Mouse (Mus musculus) 3T3-L1 (cell line): ENCODE measurements around the gene Tubg1.
"Not testable (repeated sequence)": the region's sequence is repeated elsewhere in the genome, so short reads cannot be mapped to it uniquely, and the experiment has no call there.

Source experiments
- DNase-seq: peaks from one replicate; pipeline ENCODE4 v3.0.0-alpha.2; 2015; ENCODE audit warnings: low read depth, low spot score

Tubg1 gene

GRCm38 (mm10) chr11:101098231-101098630, 21.5 kb upstream of the Tubg1 start:
- no peak for DNase-seq

GRCm38 (mm10) chr11:101103011-101103410, 16.7 kb upstream of the Tubg1 start:
- no peak for DNase-seq

- no peak for DNase-seq
Observed at GRCm38 (mm10) chr11:101109351-101109750, 10.4 kb upstream of the Tubg1 start.

GRCm38 (mm10) chr11:101110708-101111107, 9.0 kb upstream of the Tubg1 start:
- DNase-seq = no peak

GRCm38 (mm10) chr11:101111178-101111577, 8.6 kb upstream of the Tubg1 start:
- peak; percentile 20 for DNase-seq

GRCm38 (mm10) chr11:101112186-101112585, 7.6 kb upstream of the Tubg1 start:
- DNase-seq = no peak

- DNase-seq = no peak
Observed at GRCm38 (mm10) chr11:101115564-101115963, 4.2 kb upstream of the Tubg1 start.

GRCm38 (mm10) chr11:101118105-101118504, 1.6 kb upstream of the Tubg1 start:
- no peak for DNase-seq

- peak; percentile 42 for DNase-seq
Observed at GRCm38 (mm10) chr11:101119131-101119760, 492 bp upstream of the Tubg1 start.

GRCm38 (mm10) chr11:101120545-101121188, 929 bp downstream of the Tubg1 start:
- DNase-seq = no peak

GRCm38 (mm10) chr11:101124494-101124893, 4.8 kb downstream of the Tubg1 start:
- not testable (repeated sequence) for DNase-seq

GRCm38 (mm10) chr11:101125008-101125407, 5.3 kb downstream of the Tubg1 start:
- not testable (repeated sequence) for DNase-seq

- DNase-seq = no peak
Observed at GRCm38 (mm10) chr11:101127075-101127474, 7.3 kb downstream of the Tubg1 start.

- DNase-seq = no peak
Observed at GRCm38 (mm10) chr11:101128996-101129577, 9.3 kb downstream of the Tubg1 start.

GRCm38 (mm10) chr11:101130056-101130756, 10.5 kb downstream of the Tubg1 start:
- no peak for DNase-seq

GRCm38 (mm10) chr11:101131187-101131586, 11.4 kb downstream of the Tubg1 start:
- no peak for DNase-seq

GRCm38 (mm10) chr11:101131701-101132100, 12.0 kb downstream of the Tubg1 start:
- peak; percentile 55 for DNase-seq

GRCm38 (mm10) chr11:101133037-101133436, 13.3 kb downstream of the Tubg1 start:
- no peak for DNase-seq

GRCm38 (mm10) chr11:101134217-101134865, 14.6 kb downstream of the Tubg1 start:
- DNase-seq = no peak

- DNase-seq = no peak
Observed at GRCm38 (mm10) chr11:101137000-101137399, 17.3 kb downstream of the Tubg1 start.

GRCm38 (mm10) chr11:101138536-101139181, 18.9 kb downstream of the Tubg1 start:
- no peak for DNase-seq
